Mouse (Mus musculus) lung, embryonic 14.5 days (tissue): ENCODE data around the gene Rnf8. TPM values are rescaled to one million over a fixed set of nuclear protein-coding genes. Genes with fewer than 3 reads are reported as not detected.

Experiments used
- ATAC-seq: fragments of 200-750 bp; cut with Nextera tagmentation; 2 replicates; pipeline ENCODE4 v1.8.0; 2017; ENCODE audit warnings: mild to moderate bottlenecking, moderate TSS enrichment, moderate library complexity; ENCODE audit not compliant: insufficient read depth
- DNase-seq: peaks from one replicate; pipeline ENCODE4 v3.0.0-alpha.2; 2015
- H3K27ac ChIP-seq: fragments of 300-500 bp; sonication (generic); 2 replicates; pipeline ENCODE4 v1.5.1; 2014; ENCODE audit warnings: low read depth, mild to moderate bottlenecking, moderate library complexity
- H3K27me3 ChIP-seq: fragments of 300-500 bp; sonication (generic); 2 replicates; pipeline ENCODE4 v1.6.1; 2014; ENCODE audit warnings: low read length, control low read depth; ENCODE audit not compliant: insufficient read depth
- H3K36me3 ChIP-seq: fragments of 300-500 bp; sonication (generic); 2 replicates; pipeline ENCODE4 v1.6.1; 2014; ENCODE audit warnings: control low read depth; ENCODE audit not compliant: insufficient read depth
- H3K4me1 ChIP-seq: fragments of 300-500 bp; sonication (generic); 2 replicates; pipeline ENCODE4 v1.6.1; 2014; ENCODE audit warnings: antibody characterized with exemption, control low read depth; ENCODE audit not compliant: insufficient read depth
- H3K4me2 ChIP-seq: fragments of 300-500 bp; sonication (generic); 2 replicates; pipeline ENCODE4 v1.6.1; 2014; ENCODE audit warnings: mild to moderate bottlenecking
- H3K4me3 ChIP-seq: fragments of 300-500 bp; sonication (generic); 2 replicates; pipeline ENCODE4 v1.5.1; 2014; ENCODE audit warnings: low read depth, low read length
- H3K9ac ChIP-seq: fragments of 300-500 bp; sonication (generic); 2 replicates; pipeline ENCODE4 v1.6.1; 2014
- H3K9me3 ChIP-seq: fragments of 300-500 bp; sonication (generic); 2 replicates; pipeline ENCODE4 v1.6.1; 2016; ENCODE audit warnings: low read depth, low read length, control low read depth
- CTCF ChIP-seq: IDR thresholded peaks from 2 replicates; pipeline ENCODE4 v1.5.1; 2016; ENCODE audit warnings: antibody characterized with exemption, low read depth
- WGBS: fragments of 180-500 bp; shearing (Covaris S2); extraction: QIAGEN DNeasy Blood & Tissue Kit; methylation state at CpG from one replicate; pipeline ENCODE4 v1.1.7; 2014; 5-methylcytosine and 5-hydroxymethylcytosine counted together
- microRNA-seq: library from miRNA; unstranded; fragments of <30 nt; microRNA quantifications from one replicate; pipeline ENCODE4, GENCODE M21; 2016; ENCODE audit warnings: borderline number of aligned reads
- polyA plus RNA-seq: library from polyadenylated mRNA; unstranded; fragments of >200 nt; fragmentation: Nextera tagmentation; extraction: Ambion mirVana; gene quantifications from 2 replicates; pipeline ENCODE4 v1.2.1, GENCODE M21; 2014

Rnf8 gene
- polyA plus RNA-seq, 1 experiment from 2014 or later: 72.1 TPM

DNA sequence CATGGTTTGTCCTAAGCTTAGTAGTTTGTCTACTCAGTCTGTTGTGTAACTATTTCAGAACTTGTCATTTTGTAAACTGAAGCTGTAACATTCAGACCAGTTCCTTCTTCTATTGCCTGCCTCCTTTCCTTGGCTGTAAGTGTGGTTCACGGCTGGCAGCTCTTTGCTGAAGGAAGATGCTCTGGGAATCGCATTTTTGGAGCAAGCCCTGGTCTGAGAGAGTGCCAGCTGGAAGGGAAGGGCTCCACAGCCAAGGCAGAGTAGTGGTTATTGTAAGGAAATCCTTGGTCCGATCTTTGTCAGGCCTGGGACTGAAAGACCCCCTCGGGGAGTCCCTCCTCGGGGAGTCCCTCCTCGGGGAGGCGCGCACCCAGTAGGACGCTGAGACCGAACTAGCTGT lies 74.0 kb downstream of the Rnf8 start:
- no peak for ATAC-seq
- Histone ChIP-seq H3K27ac (no peak overlapping the region), H3K27me3 (no peaks in the 10 kb centered on the region), H3K4me2 (no peak overlapping the region), H3K9ac (no peak overlapping the region), H3K9me3 (no peaks in the 10 kb centered on the region), H3K36me3 (peaks cover 73% of the 10 kb centered on the region), H3K4me3 (no peak overlapping the region), H3K4me1 (no peaks in the 10 kb centered on the region)
- 95% methylated on average over 10 of the region's 10 CpGs for WGBS
- no peak for TF ChIP-seq CTCF
- no peak for DNase-seq

DNA sequence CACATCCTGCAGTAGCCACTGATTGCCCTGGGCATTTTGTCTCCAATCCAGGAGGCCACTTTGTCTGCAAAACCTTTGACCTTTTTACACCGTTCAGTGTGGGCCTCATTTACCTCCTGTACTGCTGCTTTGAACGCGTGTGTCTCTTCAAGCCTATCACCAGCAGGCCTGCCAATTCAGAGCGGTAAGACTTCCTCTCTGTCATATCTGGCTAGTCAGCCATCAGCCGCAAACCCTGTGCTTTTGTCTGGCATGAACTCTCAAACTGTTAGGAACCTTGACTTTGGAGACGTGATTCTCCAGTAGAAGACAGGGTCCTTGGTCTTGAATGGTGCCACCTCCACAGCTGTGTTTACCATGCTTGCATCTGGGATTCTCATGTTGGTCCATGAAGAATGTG lies 75.7 kb downstream of the Rnf8 start:
- H3K4me1 ChIP-seq: no peaks in the 10 kb centered on the region
- ATAC-seq: no peak
- H3K4me2 ChIP-seq: no peak overlapping the region
- no peak overlapping the region for H3K9ac ChIP-seq
- peaks cover 73% of the 10 kb centered on the region for H3K36me3 ChIP-seq
- H3K9me3 ChIP-seq: no peaks in the 10 kb centered on the region
- H3K27me3 ChIP-seq: no peaks in the 10 kb centered on the region
- no peak overlapping the region for H3K4me3 ChIP-seq
- TF ChIP-seq CTCF: no peak
- DNase-seq: no peak
- no peak overlapping the region for H3K27ac ChIP-seq
- WGBS: 78% methylated on average over 6 of the region's 6 CpGs

DNA sequence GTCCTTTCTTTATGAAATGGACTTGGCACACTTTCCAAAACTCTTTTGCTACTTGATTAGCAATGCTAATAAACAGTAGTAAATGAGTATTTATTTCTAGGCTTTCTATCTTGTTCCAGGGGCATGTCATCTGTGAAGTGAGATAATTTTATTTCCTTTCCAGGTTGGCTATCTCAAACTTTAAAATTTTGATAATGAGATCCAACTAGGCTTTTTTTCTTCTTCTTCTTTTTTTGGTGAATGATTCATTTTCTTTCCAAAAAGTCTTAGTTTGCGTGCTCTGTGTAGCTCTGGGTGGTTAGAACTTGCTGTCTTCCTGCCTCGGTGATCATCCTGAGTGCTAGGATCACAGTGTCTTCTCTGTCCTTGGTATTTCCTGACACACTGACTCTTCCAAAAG lies 78.2 kb downstream of the Rnf8 start:
- peaks cover 72% of the 10 kb centered on the region for H3K36me3 ChIP-seq
- TF ChIP-seq CTCF: no peak
- H3K4me3 ChIP-seq: no peak overlapping the region
- WGBS: 86% methylated on average over 2 of the region's 2 CpGs
- H3K27me3 ChIP-seq: no peaks in the 10 kb centered on the region
- no peak overlapping the region for H3K9ac ChIP-seq
- no peaks in the 10 kb centered on the region for H3K9me3 ChIP-seq
- H3K27ac ChIP-seq: no peak overlapping the region
- ATAC-seq: no peak
- no peaks in the 10 kb centered on the region for H3K4me1 ChIP-seq
- no peak overlapping the region for H3K4me2 ChIP-seq
- no peak for DNase-seq

DNA sequence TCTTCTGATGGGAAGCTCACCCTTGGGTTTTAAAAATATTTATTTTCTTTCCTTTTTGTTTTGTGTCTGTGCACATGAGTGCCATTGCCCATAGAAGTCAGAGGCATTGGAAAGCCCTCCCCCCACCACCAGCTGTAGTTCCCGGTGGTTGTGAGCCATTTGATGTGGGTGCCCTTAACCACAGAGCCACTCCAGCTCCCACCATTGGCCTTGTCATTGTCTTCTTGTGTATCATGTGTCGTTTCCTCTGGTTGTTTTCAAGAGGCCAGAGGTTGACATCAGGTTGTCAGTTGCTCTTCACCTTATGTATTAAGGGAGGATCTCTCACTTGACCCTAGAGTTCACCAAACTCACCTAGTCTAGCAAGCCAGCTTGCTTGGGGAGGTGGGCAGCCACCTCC lies 79.0 kb downstream of the Rnf8 start:
- Histone ChIP-seq H3K4me3 (no peak overlapping the region), H3K36me3 (peaks cover 74% of the 10 kb centered on the region), H3K4me1 (no peaks in the 10 kb centered on the region), H3K27me3 (no peaks in the 10 kb centered on the region), H3K9ac (no peak overlapping the region), H3K4me2 (no peak overlapping the region), H3K27ac (no peak overlapping the region), H3K9me3 (no peaks in the 10 kb centered on the region)
- WGBS: 72% methylated on average over 2 of the region's 2 CpGs
- TF ChIP-seq CTCF: no peak
- no peak for DNase-seq
- ATAC-seq: no peak

DNA sequence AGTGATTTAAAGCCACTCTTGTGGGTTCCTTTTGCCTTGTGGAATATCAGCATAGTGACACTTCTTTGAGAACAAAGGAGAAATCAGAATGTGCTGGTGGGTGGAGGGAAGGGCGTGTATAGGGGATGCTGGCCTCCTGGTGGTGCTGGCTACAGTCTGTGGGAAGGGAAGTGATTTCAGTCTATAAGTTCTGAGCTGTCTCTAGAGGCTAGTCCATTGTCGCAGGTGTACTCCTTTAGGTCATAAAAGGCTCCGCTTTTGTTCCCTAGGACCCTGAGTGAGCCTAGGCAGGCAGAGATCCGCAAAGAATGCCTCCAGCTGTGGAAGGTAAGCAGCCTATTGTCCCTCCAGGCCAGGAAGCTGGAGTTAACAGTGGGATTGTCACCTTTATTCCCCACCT lies 79.9 kb downstream of the Rnf8 start:
- Histone ChIP-seq H3K4me3 (no peak overlapping the region), H3K4me1 (no peaks in the 10 kb centered on the region), H3K36me3 (peaks cover 78% of the 10 kb centered on the region), H3K9ac (no peak overlapping the region), H3K4me2 (no peak overlapping the region), H3K27me3 (no peaks in the 10 kb centered on the region), H3K9me3 (no peaks in the 10 kb centered on the region), H3K27ac (no peak overlapping the region)
- no peak for DNase-seq
- no peak for ATAC-seq
- TF ChIP-seq CTCF: no peak
- WGBS: 86% methylated on average over 4 of the region's 4 CpGs

Small RNA genes lying within 50 kb of the gene (microRNA-seq; reads per million reads assigned to microRNA genes)
- gene Mir7667: not detected

Other genes starting within 250 kb of the Rnf8 start
- 14.1 and 16.0 TPM in 2 replicates for gene Pim1, start 124.0 kb upstream of the Rnf8 start, polyA plus RNA-seq
- gene Gm17657, start 65.2 kb upstream of the Rnf8 start, polyA plus RNA-seq: not detected in 2 replicates
- gene Tbc1d22b, start 65.0 kb upstream of the Rnf8 start, polyA plus RNA-seq: 17.4 TPM in 2 replicates
- 0.43 and 0.46 TPM in 2 replicates for gene Tmem217, start 62.4 kb upstream of the Rnf8 start, polyA plus RNA-seq
- gene Gm28043, start 86 bp downstream of the Rnf8 start, polyA plus RNA-seq: 3.0 and 3.4 TPM in 2 replicates
- gene Cmtr1, start 45.8 kb downstream of the Rnf8 start, polyA plus RNA-seq: 112 and 114 TPM in 2 replicates
- gene Ccdc167, start 102.3 kb downstream of the Rnf8 start, polyA plus RNA-seq: 18.2 and 18.4 TPM in 2 replicates